Mouse (Mus musculus) embryonic facial prominence, embryonic 14.5 days (tissue): ENCODE measurements around the gene Tph1. TPM values are rescaled to one million over a fixed set of nuclear protein-coding genes. Genes with fewer than 3 reads are reported as not detected.
"Not testable (repeated sequence)": the region's sequence is repeated elsewhere in the genome, so short reads cannot be mapped to it uniquely, and the experiment has no call there.

ENCODE experiments used
- ATAC-seq: fragments of 200-750 bp; cut with Nextera tagmentation; 2 replicates; pipeline ENCODE4 v1.8.0; 2017; ENCODE audit warnings: low read depth, moderate number of reproducible peaks, moderate TSS enrichment
- DNase-seq: peaks from one replicate; pipeline ENCODE4 v3.0.0-alpha.2; 2015; ENCODE audit warnings: low spot score
- H3K27ac ChIP-seq: fragments of 300-500 bp; sonication (generic); replicated peaks from 2 replicates; pipeline ENCODE4 v1.5.1; 2014; ENCODE audit warnings: low read depth, mild to moderate bottlenecking, low read length, moderate library complexity
- H3K27me3 ChIP-seq: fragments of 300-500 bp; sonication (generic); replicated peaks from 2 replicates; pipeline ENCODE4 v1.6.1; 2014; ENCODE audit warnings: low read length; ENCODE audit not compliant: control insufficient read depth, insufficient read depth
- H3K36me3 ChIP-seq: fragments of 300-500 bp; sonication (generic); 2 replicates; pipeline ENCODE4 v1.6.1; 2014; ENCODE audit warnings: low read length, mixed read lengths; ENCODE audit not compliant: control insufficient read depth, insufficient read depth
- H3K4me1 ChIP-seq: fragments of 300-500 bp; sonication (generic); 2 replicates; pipeline ENCODE4 v1.6.1; 2014; ENCODE audit warnings: antibody characterized with exemption, low read length; ENCODE audit not compliant: control insufficient read depth, insufficient read depth
- H3K4me2 ChIP-seq: fragments of 300-500 bp; sonication (generic); 2 replicates; pipeline ENCODE4 v1.6.1; 2014; ENCODE audit warnings: low read depth, mild to moderate bottlenecking, low read length, moderate library complexity, mixed read lengths
- H3K4me3 ChIP-seq: fragments of 300-500 bp; sonication (generic); 2 replicates; pipeline ENCODE4 v1.5.1; 2014; ENCODE audit warnings: low read depth, mild to moderate bottlenecking, low read length
- H3K9ac ChIP-seq: fragments of 300-500 bp; sonication (generic); 2 replicates; pipeline ENCODE4 v1.6.1; 2014; ENCODE audit warnings: low read depth, mild to moderate bottlenecking, low read length, moderate library complexity, mixed read lengths
- H3K9me3 ChIP-seq: fragments of 300-500 bp; sonication (generic); 2 replicates; pipeline ENCODE4 v1.6.1; 2016; ENCODE audit warnings: low read length; ENCODE audit not compliant: control insufficient read depth
- WGBS: fragments of 180-500 bp; shearing (Covaris S2); extraction: QIAGEN DNeasy Blood & Tissue Kit; methylation state at CpG from one replicate; pipeline ENCODE4 v1.1.7; 2014; 5-methylcytosine and 5-hydroxymethylcytosine counted together
- polyA plus RNA-seq: library from polyadenylated mRNA; unstranded; fragments of >200 nt; fragmentation: Nextera tagmentation; extraction: Ambion mirVana; gene quantifications from 2 replicates; pipeline ENCODE4 v1.2.1, GENCODE M21; 2014

Tph1 gene
- polyA plus RNA-seq, 1 experiment from 2014 or later = 1.9 TPM

- H3K9ac ChIP-seq = no peak overlapping the region
- no peak overlapping the region for H3K4me3 ChIP-seq
- H3K9me3 ChIP-seq = no peaks in the 10 kb centered on the region
- WGBS = 93% methylated on average over 6 of the region's 6 CpGs
- no peaks in the 10 kb centered on the region for H3K4me1 ChIP-seq
- no peak overlapping the region for H3K27ac ChIP-seq
- peaks cover 86% of the 10 kb centered on the region for H3K36me3 ChIP-seq
- DNase-seq = no peak
- H3K4me2 ChIP-seq = no peak overlapping the region
- ATAC-seq = no peak
- no peaks in the 10 kb centered on the region for H3K27me3 ChIP-seq
Measured at GRCm38 (mm10) chr7:46700521-46701025, 28.2 kb upstream of the Tph1 start.

- ATAC-seq (no peak), DNase-seq (no peak)
- 69% methylated on average over 1 of the region's 1 CpGs for WGBS
- Histone ChIP-seq H3K27ac (no peak overlapping the region), H3K27me3 (no peaks in the 10 kb centered on the region), H3K4me1 (no peaks in the 10 kb centered on the region), H3K36me3 (peaks cover 65% of the 10 kb centered on the region), H3K4me2 (no peak overlapping the region), H3K9me3 (no peaks in the 10 kb centered on the region), H3K9ac (no peak overlapping the region), H3K4me3 (no peak overlapping the region)
Measured at GRCm38 (mm10) chr7:46696754-46697153, 24.4 kb upstream of the Tph1 start.

GRCm38 (mm10) chr7:46686827-46687226 lies 14.5 kb upstream of the Tph1 start:
- no peaks in the 10 kb centered on the region for H3K27me3 ChIP-seq
- H3K9me3 ChIP-seq = no peaks in the 10 kb centered on the region
- 90% methylated on average over 5 of the region's 5 CpGs for WGBS
- no peak overlapping the region for H3K4me3 ChIP-seq
- no peak overlapping the region for H3K4me2 ChIP-seq
- no peaks in the 10 kb centered on the region for H3K4me1 ChIP-seq
- peaks cover 41% of the 10 kb centered on the region for H3K36me3 ChIP-seq
- no peak overlapping the region for H3K27ac ChIP-seq
- no peak overlapping the region for H3K9ac ChIP-seq
- no peak for ATAC-seq
- DNase-seq = no peak

- DNase-seq = no peak
- no peaks in the 10 kb centered on the region for H3K36me3 ChIP-seq
- no peak overlapping the region for H3K9ac ChIP-seq
- no peaks in the 10 kb centered on the region for H3K9me3 ChIP-seq
- H3K4me3 ChIP-seq = no peak overlapping the region
- no peaks in the 10 kb centered on the region for H3K27me3 ChIP-seq
- no peak for ATAC-seq
- no peak overlapping the region for H3K27ac ChIP-seq
- no peaks in the 10 kb centered on the region for H3K4me1 ChIP-seq
- no peak overlapping the region for H3K4me2 ChIP-seq
Measured at GRCm38 (mm10) chr7:46680732-46681131, 8.4 kb upstream of the Tph1 start.

GRCm38 (mm10) chr7:46679044-46679443 lies 6.7 kb upstream of the Tph1 start:
- not testable (repeated sequence) for H3K4me1 ChIP-seq, ATAC-seq, H3K9me3 ChIP-seq, H3K27ac ChIP-seq, H3K4me2 ChIP-seq, H3K36me3 ChIP-seq, H3K9ac ChIP-seq, H3K4me3 ChIP-seq, DNase-seq, H3K27me3 ChIP-seq
- WGBS = 83% methylated on average over 7 of the region's 7 CpGs

- WGBS = 89% methylated on average over 3 of the region's 3 CpGs
- H3K27ac ChIP-seq = no peak overlapping the region
- H3K27me3 ChIP-seq = no peaks in the 10 kb centered on the region
- H3K36me3 ChIP-seq = no peaks in the 10 kb centered on the region
- no peak for ATAC-seq
- DNase-seq = no peak
- no peaks in the 10 kb centered on the region for H3K9me3 ChIP-seq
- no peak overlapping the region for H3K4me2 ChIP-seq
- no peak overlapping the region for H3K4me3 ChIP-seq
- no peaks in the 10 kb centered on the region for H3K4me1 ChIP-seq
- H3K9ac ChIP-seq = no peak overlapping the region
Measured at GRCm38 (mm10) chr7:46678417-46678816, 6.1 kb upstream of the Tph1 start.

GRCm38 (mm10) chr7:46676808-46677360 lies 4.5 kb upstream of the Tph1 start:
- H3K4me3 ChIP-seq = no peak overlapping the region
- no peak overlapping the region for H3K9ac ChIP-seq
- no peaks in the 10 kb centered on the region for H3K27me3 ChIP-seq
- H3K27ac ChIP-seq = no peak overlapping the region
- no peaks in the 10 kb centered on the region for H3K9me3 ChIP-seq
- no peaks in the 10 kb centered on the region for H3K36me3 ChIP-seq
- peaks cover 5% of the 10 kb centered on the region; the same call in 1 of the 2 replicates for H3K4me1 ChIP-seq
- no peak overlapping the region for H3K4me2 ChIP-seq
- no peak for DNase-seq
- 70% methylated on average over 5 of the region's 5 CpGs for WGBS
- ATAC-seq = no peak

- DNase-seq (no peak), ATAC-seq (no peak)
- no peak overlapping the region for H3K9ac ChIP-seq
- no peak overlapping the region for H3K27ac ChIP-seq
- 81% methylated on average over 8 of the region's 8 CpGs for WGBS
- H3K4me3 ChIP-seq = no peak overlapping the region
- no peaks in the 10 kb centered on the region for H3K9me3 ChIP-seq
- peaks cover 5% of the 10 kb centered on the region; the same call in 1 of the 2 replicates for H3K4me1 ChIP-seq
- H3K4me2 ChIP-seq = no peak overlapping the region
- H3K27me3 ChIP-seq = no peaks in the 10 kb centered on the region
- H3K36me3 ChIP-seq = no peaks in the 10 kb centered on the region
Measured at GRCm38 (mm10) chr7:46675886-46676285, 3.5 kb upstream of the Tph1 start.

GRCm38 (mm10) chr7:46675061-46675460 lies 2.7 kb upstream of the Tph1 start:
- Histone ChIP-seq H3K9ac (no peak overlapping the region), H3K27me3 (no peaks in the 10 kb centered on the region)
- DNase-seq = no peak

More at GRCm38 (mm10) chr7:46675061-46675460, 2.7 kb upstream of the Tph1 start:
- Histone ChIP-seq H3K4me1 (peaks cover 5% of the 10 kb centered on the region; the same call in 1 of the 2 replicates), H3K36me3 (no peaks in the 10 kb centered on the region), H3K9me3 (no peaks in the 10 kb centered on the region), H3K4me3 (no peak overlapping the region), H3K4me2 (no peak overlapping the region), H3K27ac (no peak overlapping the region)
- WGBS = 92% methylated on average over 7 of the region's 7 CpGs
- no peak for ATAC-seq
